Mouse (Mus musculus) CH12.LX (cell line): ENCODE measurements around the gene Scgb1a1. TPM values are rescaled to one million over a fixed set of nuclear protein-coding genes. Genes with fewer than 3 reads are reported as not detected.

Source experiments
- DNase-seq: peaks from one replicate; pipeline ENCODE4 v3.0.0-alpha.2; 2013; ENCODE audit errors: extremely low read depth
- H3K27ac ChIP-seq: 2 replicates; pipeline ENCODE4 v1.5.1; 2012; ENCODE audit warnings: low read depth, mild to moderate bottlenecking, control low read depth, moderate library complexity; ENCODE audit not compliant: insufficient read depth
- H3K27me3 ChIP-seq: replicated peaks from 2 replicates; pipeline ENCODE3; 2012; ENCODE audit warnings: inconsistent platforms
- H3K36me3 ChIP-seq, 2 experiments: replicated peaks in 1 of 2; 2 replicates each; pipeline versions ENCODE3 to v1.6.1; 2012; ENCODE audit warnings: inconsistent platforms in 1 of 2, low read length in 1 of 2, mild to moderate bottlenecking in 1 of 2, mixed read lengths in 1 of 2, moderate library complexity in 1 of 2; ENCODE audit not compliant: control insufficient read depth in 1 of 2, insufficient read depth in 1 of 2
- H3K4me1 ChIP-seq, 2 experiments: 2 replicates each; pipeline ENCODE4 v1.6.1; 2012; ENCODE audit warnings: inconsistent platforms in 1 of 2, moderate library complexity in 1 of 2; ENCODE audit not compliant: insufficient read depth in 2 of 2, control insufficient read depth in 1 of 2
- H3K4me2 ChIP-seq: 2 replicates; pipeline ENCODE4 v1.6.1; 2012; ENCODE audit warnings: low read depth, mild to moderate bottlenecking, control low read depth; ENCODE audit not compliant: poor library complexity, insufficient read depth, severe bottlenecking
- H3K4me3 ChIP-seq, 3 experiments: fragments of 150-350 bp in 1 of 3; sonication (generic) in 1 of 3; replicated peaks in 1 of 3; 2 replicates each; pipeline versions ENCODE3 to v1.5.1; 2011 to 2012; ENCODE audit warnings: low read depth in 2 of 3, low read length in 2 of 3, mild to moderate bottlenecking in 2 of 3, moderate library complexity in 2 of 3, control low read depth in 1 of 3, improper control_type of control experiment in 1 of 3, inconsistent platforms in 1 of 3, mixed read lengths in 1 of 3; ENCODE audit not compliant: poor library complexity in 1 of 3
- H3K79me2 ChIP-seq: replicated peaks from 2 replicates; pipeline ENCODE4 v1.6.1; 2012; ENCODE audit warnings: mild to moderate bottlenecking, moderate library complexity; ENCODE audit not compliant: control insufficient read depth, poor library complexity, insufficient read depth, severe bottlenecking; ENCODE audit errors: extremely low read depth
- H3K9ac ChIP-seq: 2 replicates; pipeline ENCODE4 v1.6.1; 2012; ENCODE audit warnings: low read depth, mild to moderate bottlenecking, control low read depth, moderate library complexity; ENCODE audit not compliant: insufficient read depth
- H3K9me3 ChIP-seq: replicated peaks from 2 replicates; pipeline ENCODE3; 2012; ENCODE audit warnings: low read length, inconsistent platforms, mixed read lengths
- CHD1 ChIP-seq: IDR thresholded peaks from 2 replicates; pipeline ENCODE4 v1.6.1; 2012; ENCODE audit warnings: low read depth, low read length, improper control_type of control experiment, inconsistent platforms
- CTCF ChIP-seq, 2 experiments: IDR thresholded peaks in 1 of 2; conservative IDR thresholded peaks in 1 of 2; 2 replicates each; pipeline ENCODE4 v1.5.1; 2011 to 2012; ENCODE audit warnings: low read depth in 2 of 2, low read length in 2 of 2, improper control_type of control experiment in 1 of 2, inconsistent platforms in 1 of 2, mild to moderate bottlenecking in 1 of 2, moderate library complexity in 1 of 2
- E2F4 ChIP-seq: IDR thresholded peaks from 2 replicates; pipeline ENCODE4 v1.6.1; 2011; ENCODE audit warnings: low read depth, low read length, improper control_type of control experiment; ENCODE audit not compliant: insufficient replicate concordance
- ELF1 ChIP-seq: IDR thresholded peaks from 2 replicates; pipeline ENCODE4 v1.6.1; 2014; ENCODE audit warnings: low read depth, mild to moderate bottlenecking, inconsistent platforms, low read length, improper control_type of control experiment
- EP300 ChIP-seq: IDR thresholded peaks from 2 replicates; pipeline ENCODE4 v1.6.1; 2011; ENCODE audit warnings: low read length, improper control_type of control experiment
- ETS1 ChIP-seq: conservative IDR thresholded peaks from 2 replicates; pipeline ENCODE4 v1.6.1; 2012; ENCODE audit warnings: low read depth, mild to moderate bottlenecking, inconsistent platforms, low read length, improper control_type of control experiment, moderate library complexity
- GABPA ChIP-seq: IDR thresholded peaks from 2 replicates; pipeline ENCODE4 v1.6.1; 2012; ENCODE audit warnings: low read depth, low read length, improper control_type of control experiment, inconsistent platforms; ENCODE audit not compliant: insufficient replicate concordance
- IRF4 ChIP-seq: IDR thresholded peaks from 2 replicates; pipeline ENCODE4 v1.6.1; 2014; ENCODE audit warnings: low read depth, mild to moderate bottlenecking, inconsistent platforms, low read length, improper control_type of control experiment
- JUN ChIP-seq: IDR thresholded peaks from 2 replicates; pipeline ENCODE4 v1.6.1; 2011; ENCODE audit warnings: low read depth, mild to moderate bottlenecking, low read length, improper control_type of control experiment, moderate library complexity; ENCODE audit not compliant: insufficient read depth
- MAFK ChIP-seq: IDR thresholded peaks from 2 replicates; pipeline ENCODE4 v1.6.1; 2011; ENCODE audit warnings: low read length, improper control_type of control experiment; ENCODE audit not compliant: insufficient replicate concordance
- MAX ChIP-seq: IDR thresholded peaks from 2 replicates; pipeline ENCODE4 v1.6.1; 2011; ENCODE audit warnings: low read length, improper control_type of control experiment
- MEF2A ChIP-seq: IDR thresholded peaks from 2 replicates; pipeline ENCODE4 v1.6.1; 2014; ENCODE audit warnings: low read depth, mild to moderate bottlenecking, inconsistent platforms, low read length, improper control_type of control experiment, borderline replicate concordance
- MYC ChIP-seq: IDR thresholded peaks from 2 replicates; pipeline ENCODE4 v1.6.1; 2011; ENCODE audit warnings: low read depth, mild to moderate bottlenecking, improper control_type of control experiment, low read length
- NELFE ChIP-seq: IDR thresholded peaks from 2 replicates; pipeline ENCODE4 v1.6.1; 2011; ENCODE audit warnings: low read depth, low read length, improper control_type of control experiment
- NRF1 ChIP-seq: IDR thresholded peaks from 2 replicates; pipeline ENCODE4 v1.6.1; 2014; ENCODE audit warnings: low read depth, mild to moderate bottlenecking, inconsistent platforms, low read length, improper control_type of control experiment, moderate library complexity
- POLR2AphosphoS2 ChIP-seq: IDR thresholded peaks from 2 replicates; pipeline ENCODE4 v1.6.1; 2011; ENCODE audit warnings: low read depth, low read length, improper control_type of control experiment
- RAD21 ChIP-seq: IDR thresholded peaks from 2 replicates; pipeline ENCODE4 v1.6.1; 2011; ENCODE audit warnings: low read depth, mild to moderate bottlenecking, low read length, improper control_type of control experiment, moderate library complexity
- SIN3A ChIP-seq: IDR thresholded peaks from 2 replicates; pipeline ENCODE4 v1.6.1; 2012; ENCODE audit warnings: low read length, improper control_type of control experiment, inconsistent platforms
- SMC3 ChIP-seq: IDR thresholded peaks from 2 replicates; pipeline ENCODE4 v1.6.1; 2011; ENCODE audit warnings: low read depth, low read length, improper control_type of control experiment
- TCF12 ChIP-seq: IDR thresholded peaks from 2 replicates; pipeline ENCODE4 v1.6.1; 2014; ENCODE audit warnings: low read depth, mild to moderate bottlenecking, inconsistent platforms, low read length, improper control_type of control experiment
- USF1 ChIP-seq: IDR thresholded peaks from 2 replicates; pipeline ENCODE4 v1.6.1; 2014; ENCODE audit warnings: low read depth, mild to moderate bottlenecking, inconsistent platforms, low read length, improper control_type of control experiment
- ZC3H11A ChIP-seq: IDR thresholded peaks from 2 replicates; pipeline ENCODE4 v1.6.1; 2012; ENCODE audit warnings: low read depth, mild to moderate bottlenecking, inconsistent platforms, low read length, improper control_type of control experiment
- ZKSCAN1 ChIP-seq: IDR thresholded peaks from 2 replicates; pipeline ENCODE4 v1.6.1; 2012; ENCODE audit warnings: low read depth, inconsistent platforms, low read length, improper control_type of control experiment, borderline replicate concordance
- ZMIZ1 ChIP-seq: IDR thresholded peaks from 2 replicates; pipeline ENCODE4 v1.6.1; 2012; ENCODE audit warnings: low read depth, mild to moderate bottlenecking, inconsistent platforms, low read length, improper control_type of control experiment
- ZNF384 ChIP-seq: IDR thresholded peaks from 2 replicates; pipeline ENCODE4 v1.6.1; 2012; ENCODE audit warnings: low read depth, low read length, improper control_type of control experiment, inconsistent platforms
- dilution Hi-C: fragments of 300-500 bp; cut with MboI; formaldehyde crosslinking; loops from 2 replicates; pipeline ENCODE4 v1.14.3; 2020; ENCODE audit warnings: low sequenced_read_pairs; ENCODE audit not compliant: extremely low pct_unique_long_range_greater_than_20kb, extremely low pct_ligation_motif_present
- in situ Hi-C: fragments of 300-500 bp; cut with MboI; formaldehyde crosslinking; loops from 3 replicates; pipeline ENCODE4 v1.14.3; 2019; ENCODE audit warnings: low sequenced_read_pairs, low pct_ligation_motif_present, low pct_unique_long_range_greater_than_20kb, mixed read lengths
- polyA plus RNA-seq: library from polyadenylated mRNA; unstranded; fragments of >175 nt; gene quantifications from 2 replicates; pipeline ENCODE4 v1.2.1, GENCODE M21; 2012; ENCODE audit warnings: low read depth; ENCODE audit not compliant: insufficient read length
- total RNA-seq, 2 experiments: library from RNA; depleted of rRNA; stranded (reverse); fragments of 300-350 nt in 1 of 2; fragments of >200 nt in 1 of 2; gene quantifications; 2 replicates each; pipeline ENCODE4 v1.2.3; 2012 to 2014

Scgb1a1 gene
- total and polyA plus RNA-seq, 3 experiments, result not detected

DNA sequence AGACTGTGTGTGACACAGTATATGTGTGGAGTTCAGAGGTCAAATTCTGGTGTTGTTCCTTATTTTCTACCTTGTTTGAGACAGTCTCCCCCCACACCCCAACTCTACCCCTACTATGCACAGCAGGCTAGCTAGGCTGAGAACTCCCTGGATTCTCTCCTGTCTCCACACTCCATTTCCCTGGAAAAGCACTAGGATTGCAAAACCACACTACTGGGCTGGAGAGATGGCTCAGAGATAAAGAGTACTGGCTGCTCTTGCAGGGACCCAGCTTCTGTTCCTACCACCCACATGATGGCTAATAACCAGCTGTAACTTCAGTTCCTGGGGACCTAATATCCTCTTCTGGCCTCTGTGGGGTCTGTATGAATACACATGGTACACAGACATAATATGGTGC lies 30.1 kb downstream of the Scgb1a1 start:
- no peak overlapping the region for H3K4me2 ChIP-seq
- no peaks in the 10 kb centered on the region for H3K9me3 ChIP-seq
- no peak for TF ChIP-seq CTCF (conservative IDR thresholded peaks at IDR 0.05 in 1 of 2, IDR thresholded peaks at IDR 0.05 in 1 of 2; ENCODE audit: low read depth in 2 of 2, low read length in 2 of 2)
- no peak for TF ChIP-seq ETS1
- H3K27ac ChIP-seq, result no peak overlapping the region
- H3K4me1 ChIP-seq, result peaks cover 14 to 55% of the 10 kb centered on the region in 2 experiments
- in situ Hi-C loops (loop anchor here (10.0 kb wide), 1 partner anchor 63 kb away; no protein-coding TSS in a partner anchor), dilution Hi-C loops (no loop called here)
- no peaks in the 10 kb centered on the region for H3K36me3 ChIP-seq
- DNase-seq, result no peak
- H3K4me3 ChIP-seq, result no peak overlapping the region
- H3K9ac ChIP-seq, result no peak overlapping the region
- H3K27me3 ChIP-seq, result no peaks in the 10 kb centered on the region
- no peaks in the 10 kb centered on the region for H3K79me2 ChIP-seq

- H3K4me3 ChIP-seq, result no peak overlapping the region
- H3K27ac ChIP-seq, result no peak overlapping the region
- DNase-seq, result no peak
- in situ Hi-C loops, result loop anchor here (10.0 kb wide), 1 partner anchor 61 kb away; no protein-coding TSS in a partner anchor
- H3K9ac ChIP-seq, result peak overlapping the region; percentile 25; the same call in 1 of the 2 replicates
- dilution Hi-C loops, result no loop called here
- H3K9me3 ChIP-seq, result no peaks in the 10 kb centered on the region
- no peaks in the 10 kb centered on the region for H3K79me2 ChIP-seq
- peaks cover 23 to 70% of the 10 kb centered on the region in 2 experiments for H3K4me1 ChIP-seq
- H3K4me2 ChIP-seq, result no peak overlapping the region; the same call in 1 of the 2 replicates
- H3K36me3 ChIP-seq, result no peaks in the 10 kb centered on the region
- no peaks in the 10 kb centered on the region for H3K27me3 ChIP-seq
- TF ChIP-seq MAFK (no peak), MYC (no peak), E2F4 (no peak), SIN3A (no peak), ZMIZ1 (no peak)
Measured at GRCm38 (mm10) chr19:9055703-9056355, 31.9 kb downstream of the Scgb1a1 start.

DNA sequence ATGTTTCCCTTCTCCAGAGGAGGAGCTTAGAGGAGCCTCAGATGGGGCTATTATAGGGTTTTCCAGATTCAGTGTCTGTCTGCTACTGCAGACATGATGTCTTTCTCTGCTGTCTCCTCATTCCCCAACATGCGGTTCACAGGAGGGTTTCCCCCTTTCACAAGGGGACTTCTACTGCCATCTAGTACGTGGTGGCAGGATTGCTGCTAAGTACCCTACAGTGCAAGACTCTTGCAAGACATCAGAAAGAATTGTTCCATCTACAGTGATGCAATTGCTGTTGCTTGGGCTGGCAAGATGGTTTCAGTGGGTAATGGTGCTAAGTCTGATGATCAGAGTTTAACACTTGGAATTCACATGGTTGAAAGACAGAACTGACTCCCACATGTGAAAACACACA lies 32.6 kb downstream of the Scgb1a1 start:
- no peak overlapping the region for H3K27ac ChIP-seq
- peak; percentile 91 for DNase-seq
- H3K4me3 ChIP-seq, result no peak overlapping the region
- no peak overlapping the region for H3K4me2 ChIP-seq
- no peaks in the 10 kb centered on the region for H3K9me3 ChIP-seq
- no peaks in the 10 kb centered on the region for H3K36me3 ChIP-seq
- dilution Hi-C loops, result no loop called here
- no peaks in the 10 kb centered on the region for H3K79me2 ChIP-seq
- H3K27me3 ChIP-seq, result no peaks in the 10 kb centered on the region
- H3K4me1 ChIP-seq, result peaks cover 23 to 70% of the 10 kb centered on the region in 2 experiments
- in situ Hi-C loops, result loop anchor here (10.0 kb wide), 1 partner anchor 60 kb away; no protein-coding TSS in a partner anchor
- peak overlapping the region; percentile 25; the same call in 1 of the 2 replicates for H3K9ac ChIP-seq
- peak; percentile 83 for TF ChIP-seq MAX
- TF ChIP-seq TCF12, result peak; percentile 58; the same call in 1 of the 2 replicates
- peak; percentile 72 for TF ChIP-seq ZC3H11A
- TF ChIP-seq ZKSCAN1, result no peak
- no peak for TF ChIP-seq ZNF384
- TF ChIP-seq JUN, result 0 out of 2 replicates have a peak, but pooled peaks have one; percentile 10
- TF ChIP-seq POLR2AphosphoS2, result no peak
- TF ChIP-seq NELFE, result peak; percentile 33; the same call in 1 of the 2 replicates
- 0 out of 2 replicates have a peak, but pooled peaks have one; percentile 56 for TF ChIP-seq E2F4
- TF ChIP-seq IRF4, result peak; percentile 84
- peak; percentile 23; the same call in 1 of the 2 replicates for TF ChIP-seq NRF1
- no peak for TF ChIP-seq GABPA
- no peak for TF ChIP-seq ELF1
- peak; percentile 60 for TF ChIP-seq EP300
- no peak for TF ChIP-seq CHD1
- peak; percentile 51; the same call in 1 of the 2 replicates for TF ChIP-seq SIN3A
- TF ChIP-seq SMC3, result peak; percentile 96
- peak; percentile 88 for TF ChIP-seq RAD21
- peak; percentile 74 for TF ChIP-seq MEF2A
- no peak for TF ChIP-seq USF1
